Mouse (Mus musculus): ENCODE results near the gene Ugt3a2.
A peak's percentile ranks its signal among the peaks of the same experiment; 100 is the strongest.

The Ugt3a2 gene

GRCm38 (mm10) chr15:9335341-9335740, at the start of gene Ugt3a2:
Gene Ugt3a2 (plus strand): TSS chr15:9335550.
- DNase-seq: no peak

- DNase-seq: no peak
These were observed 45.7 kb upstream of the Ugt3a2 start for GRCm38 (mm10) chr15:9289660-9290059.

GRCm38 (mm10) chr15:9305978-9306692, 29.2 kb upstream of the Ugt3a2 start:
- no peak for DNase-seq

GRCm38 (mm10) chr15:9334596-9334995, 754 bp upstream of the Ugt3a2 start:
- DNase-seq: no peak

GRCm38 (mm10) chr15:9336616-9337015, 1.3 kb downstream of the Ugt3a2 start:
- DNase-seq: no peak

GRCm38 (mm10) chr15:9337021-9337420, 1.7 kb downstream of the Ugt3a2 start:
- DNase-seq: no peak

GRCm38 (mm10) chr15:9348739-9349138, 13.4 kb downstream of the Ugt3a2 start:
- no peak for DNase-seq

- DNase-seq: peak in 1 of 2 experiments; percentile 3
These were observed 27.5 kb downstream of the Ugt3a2 start for GRCm38 (mm10) chr15:9362801-9363200.

GRCm38 (mm10) chr15:9368774-9369173, 33.4 kb downstream of the Ugt3a2 start:
- DNase-seq: no peak

GRCm38 (mm10) chr15:9376281-9376680, 40.9 kb downstream of the Ugt3a2 start:
- DNase-seq: no peak

- no peak for DNase-seq
These were observed 74.1 kb downstream of the Ugt3a2 start for GRCm38 (mm10) chr15:9409475-9409874.

Data from spleen, adult 18-20 months (tissue).